ENCODE assay signal across 14 mouse cellular contexts in the genomic region with DNA sequence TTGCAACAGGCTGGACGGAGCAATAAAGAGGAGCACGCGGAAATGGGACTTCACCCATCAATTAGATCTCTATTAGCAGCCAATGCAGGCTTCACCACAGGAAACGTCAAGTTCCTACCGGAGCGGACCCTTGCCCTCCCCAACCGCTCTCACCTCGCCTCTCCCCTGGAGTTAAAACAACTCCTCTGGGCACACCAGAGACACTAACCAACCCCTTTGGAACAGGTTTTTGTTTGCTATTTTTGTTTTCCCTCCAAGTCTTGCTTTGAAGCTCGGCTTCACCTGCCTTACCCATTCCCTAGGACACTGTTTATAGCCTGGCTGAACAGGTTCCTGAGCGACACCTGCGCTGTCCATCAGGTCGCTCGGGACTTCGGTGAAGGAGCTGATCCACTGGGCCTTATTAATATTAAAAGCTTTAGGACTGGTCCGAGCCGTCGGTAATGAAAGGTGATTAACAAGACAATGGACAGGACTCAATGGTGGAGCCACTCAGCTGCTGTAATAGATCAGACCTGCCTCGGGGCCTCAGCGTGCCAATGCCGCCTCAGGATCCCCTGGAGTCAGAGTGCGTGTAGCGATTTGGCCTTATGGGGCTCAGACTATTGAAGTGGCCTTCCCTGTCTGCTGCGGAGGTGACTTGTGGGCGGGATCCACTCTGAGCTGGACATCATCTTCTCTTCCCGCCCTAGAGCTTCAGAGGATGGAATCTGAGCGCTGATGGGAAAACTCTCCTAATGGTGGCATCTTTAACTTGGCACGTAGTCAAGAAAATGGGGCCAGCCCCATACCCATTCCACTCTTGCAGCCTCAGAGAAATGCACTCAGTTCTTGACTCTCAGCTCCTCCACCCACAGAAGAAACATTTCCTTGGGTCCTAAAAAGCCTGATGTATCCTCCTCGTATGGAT. TPM values are rescaled to one million over a fixed set of nuclear protein-coding genes. Genes with fewer than 3 reads are reported as not detected.
A peak's percentile ranks its signal among the peaks of the same experiment; 100 is the strongest.
DNase-seq lines count a peak whose midpoint lies in the region; ATAC-seq and TF ChIP-seq lines count a peak whose summit lies in the region.
"Had no signal": no experiment of that assay in that cellular context is flagged by ENCODE, and none has a peak within 500 bp of the region (broad histone marks: within the 10 kb centered on the region; RNA-seq: fewer than 3 reads in every experiment).

No protein-coding gene starts in this region.

- TF ChIP-seq CTCF in stomach, postnatal 0 days (IDR thresholded peaks at IDR 0.05; ENCODE audit: low read depth), result no peak

- H3K27ac ChIP-seq in stomach, embryonic 14.5 days (ENCODE audit: low read length), result peak overlapping the region; percentile 3; the same call in 1 of the 2 replicates
- H3K27ac ChIP-seq in stomach, postnatal 0 days (replicated peaks), result no peak overlapping the region
- no peak overlapping the region for H3K27ac ChIP-seq in forebrain, embryonic 12.5 days
- H3K27ac ChIP-seq in limb, embryonic 13.5 days, result no peak overlapping the region

- ATAC-seq in stomach, embryonic 14.5 days (ENCODE audit: insufficient number of reproducible peaks, insufficient read depth, low FRiP score, low read depth), result no peak
- ATAC-seq in stomach, postnatal 0 days (ENCODE audit: low FRiP score, low TSS enrichment), result no peak
- ATAC-seq in forebrain, embryonic 12.5 days (ENCODE audit: low FRiP score), result peak; percentile 23
- ATAC-seq in limb, embryonic 13.5 days (ENCODE audit: low FRiP score, low read depth), result no peak
- ATAC-seq: inflammation-experienced regulatory T-cells, adult 6 months; lung, postnatal 0 days had no signal

- H3K36me3 ChIP-seq in stomach, embryonic 14.5 days (ENCODE audit: control insufficient read depth, insufficient read depth, low read length), result no peaks in the 10 kb centered on the region
- H3K36me3 ChIP-seq in stomach, postnatal 0 days (ENCODE audit: control insufficient read depth, insufficient read depth, low read length), result no peaks in the 10 kb centered on the region
- H3K36me3 ChIP-seq in forebrain, embryonic 12.5 days (replicated peaks), result no peaks in the 10 kb centered on the region
- no peaks in the 10 kb centered on the region for H3K36me3 ChIP-seq in limb, embryonic 13.5 days

- TF ChIP-seq EP300 in stomach, postnatal 0 days (optimal IDR thresholded peaks at IDR 0.05), result no peak

- peaks cover 52% of the 10 kb centered on the region for H3K27me3 ChIP-seq in stomach, embryonic 14.5 days (ENCODE audit: control insufficient read depth, insufficient read depth, low read length)
- H3K27me3 ChIP-seq in stomach, postnatal 0 days (ENCODE audit: control insufficient read depth, insufficient read depth, low read length), result peaks cover 13% of the 10 kb centered on the region; the same call in 1 of the 2 replicates
- peaks cover 87% of the 10 kb centered on the region for H3K27me3 ChIP-seq in forebrain, embryonic 12.5 days
- peaks cover 92% of the 10 kb centered on the region for H3K27me3 ChIP-seq in limb, embryonic 13.5 days

- intact Hi-C loops in gastrocnemius, postnatal 36 days (cut with DNase I), result no loop called here

- no peaks in the 10 kb centered on the region for H3K9me3 ChIP-seq in stomach, embryonic 14.5 days (ENCODE audit: control insufficient read depth, low read depth, low read length)
- H3K9me3 ChIP-seq in stomach, postnatal 0 days (ENCODE audit: control insufficient read depth, low read length), result no peaks in the 10 kb centered on the region
- H3K9me3 ChIP-seq in forebrain, embryonic 12.5 days, result no peaks in the 10 kb centered on the region
- no peaks in the 10 kb centered on the region for H3K9me3 ChIP-seq in limb, embryonic 13.5 days

- DNase-seq in stomach, postnatal 0 days (ENCODE audit: low spot score), result no peak
- no peak for DNase-seq in gastrocnemius, postnatal 36 days
- DNase-seq in right cerebral cortex, postnatal 36 days (ENCODE audit: low spot score in 2 of 2), result no peak
- no peak for DNase-seq in spleen, postnatal 14 days (ENCODE audit: low spot score in 2 of 2)
- DNase-seq: adrenal gland, postnatal 25 days; cerebellum, postnatal 36 days; right cerebral cortex, postnatal 4 days; thymus, postnatal 25 days had no signal

- H3K4me2 ChIP-seq in stomach, embryonic 14.5 days (replicated peaks; ENCODE audit: low read depth, low read length), result no peak overlapping the region
- no peak overlapping the region for H3K4me2 ChIP-seq in stomach, postnatal 0 days (replicated peaks; ENCODE audit: low read depth)
- H3K4me2 ChIP-seq in forebrain, embryonic 12.5 days, result peak overlapping the region; percentile 63
- peak overlapping the region; percentile 59 for H3K4me2 ChIP-seq in limb, embryonic 13.5 days (replicated peaks)

- no peaks in the 10 kb centered on the region for H3K4me1 ChIP-seq in stomach, embryonic 14.5 days (ENCODE audit: control insufficient read depth, insufficient read depth, low read length)
- H3K4me1 ChIP-seq in stomach, postnatal 0 days (replicated peaks; ENCODE audit: control insufficient read depth, insufficient read depth), result no peaks in the 10 kb centered on the region
- peaks cover 25% of the 10 kb centered on the region for H3K4me1 ChIP-seq in forebrain, embryonic 12.5 days
- H3K4me1 ChIP-seq in limb, embryonic 13.5 days, result peaks cover 18% of the 10 kb centered on the region

- H3K4me3 ChIP-seq in stomach, embryonic 14.5 days (ENCODE audit: low read depth, low read length), result no peak overlapping the region
- H3K4me3 ChIP-seq in stomach, postnatal 0 days (ENCODE audit: low read depth, low read length), result no peak overlapping the region
- H3K4me3 ChIP-seq in forebrain, embryonic 12.5 days (replicated peaks), result peak overlapping the region; percentile 36
- H3K4me3 ChIP-seq in limb, embryonic 13.5 days, result peak overlapping the region; percentile 29
- H3K4me3 ChIP-seq: myocyte had no signal

- no peak overlapping the region for H3K9ac ChIP-seq in stomach, embryonic 14.5 days (replicated peaks; ENCODE audit: low read depth, low read length)
- no peak overlapping the region for H3K9ac ChIP-seq in stomach, postnatal 0 days (ENCODE audit: low read length)
- H3K9ac ChIP-seq in forebrain, embryonic 12.5 days, result 0 out of 2 replicates have a peak overlapping the region, but pooled peaks have one; percentile 33
- H3K9ac ChIP-seq in limb, embryonic 13.5 days, result no peak overlapping the region

- 1% methylated on average over 28 of the region's 28 CpGs for WGBS in stomach, embryonic 14.5 days
- 2% methylated on average over 28 of the region's 28 CpGs for WGBS in stomach, postnatal 0 days
- whole genome bisulfite sequencing in forebrain, embryonic 12.5 days, result 2% methylated on average over 28 of the region's 28 CpGs
- 1% methylated on average over 28 of the region's 28 CpGs for WGBS in limb, embryonic 13.5 days

RNA-seq across cellular contexts. Expression of gene Tmem33, which starts 45.0 kb away (rescaled TPM):
- 79.1 and 83.3 TPM in 2 replicates for polyA plus RNA-seq in stomach, embryonic 14.5 days (2014; fragmentation: Nextera tagmentation; extraction: Ambion mirVana)
- 98.1 and 106 TPM in 2 replicates for polyA plus RNA-seq in stomach, postnatal 0 days (2015; fragmentation: Nextera tagmentation; extraction: Ambion mirVana)
- 107 and 113 TPM in 2 replicates for polyA plus RNA-seq in forebrain, embryonic 12.5 days (2016; fragmentation: Nextera tagmentation; extraction: Ambion mirVana)
- polyA plus RNA-seq in limb, embryonic 13.5 days (2015; fragmentation: Nextera tagmentation; extraction: Ambion mirVana), result 73.4 and 82.0 TPM in 2 replicates
- total RNA-seq in gastrocnemius, postnatal 36 days (2021), result 10 to 100 TPM; 23.4 to 26.8 TPM

Comparison
In these comparisons a context has a peak if more than half of its experiments do, and no peak if none do; other contexts are left out.
1. H3K4me2 ChIP-seq: peak in forebrain, embryonic 12.5 days (single experiment) and limb, embryonic 13.5 days (single experiment); none in stomach, embryonic 14.5 days (single experiment) and stomach, postnatal 0 days (single experiment).
2. H3K4me3 ChIP-seq: peak in forebrain, embryonic 12.5 days (single experiment) and limb, embryonic 13.5 days (single experiment); none in stomach, embryonic 14.5 days (single experiment) and stomach, postnatal 0 days (single experiment).